Mouse (Mus musculus) forebrain, embryonic 12.5 days (tissue): ENCODE data around the gene Nectin1. TPM values are rescaled to one million over a fixed set of nuclear protein-coding genes. Genes with fewer than 3 reads are reported as not detected.

Source experiments
- ATAC-seq: fragments of 200-750 bp; cut with Nextera tagmentation; 2 replicates; pipeline ENCODE4 v1.8.0; 2017; ENCODE audit warnings: moderate TSS enrichment; ENCODE audit not compliant: low FRiP score
- H3K27ac ChIP-seq: fragments of 300-500 bp; sonication (generic); 2 replicates; pipeline ENCODE4 v1.5.1; 2016; ENCODE audit warnings: mild to moderate bottlenecking
- H3K27me3 ChIP-seq: fragments of 300-500 bp; sonication (generic); 2 replicates; pipeline ENCODE4 v1.6.1; 2016; ENCODE audit warnings: mild to moderate bottlenecking
- H3K36me3 ChIP-seq: fragments of 300-500 bp; sonication (generic); replicated peaks from 2 replicates; pipeline ENCODE4 v1.6.1; 2016; ENCODE audit warnings: mild to moderate bottlenecking
- H3K4me1 ChIP-seq: fragments of 300-500 bp; sonication (generic); 2 replicates; pipeline ENCODE4 v1.6.1; 2016
- H3K4me2 ChIP-seq: fragments of 300-500 bp; sonication (generic); 2 replicates; pipeline ENCODE4 v1.6.1; 2016; ENCODE audit warnings: mild to moderate bottlenecking, moderate library complexity
- H3K4me3 ChIP-seq: fragments of 300-500 bp; sonication (generic); replicated peaks from 2 replicates; pipeline ENCODE4 v1.5.1; 2016; ENCODE audit warnings: mild to moderate bottlenecking
- H3K9ac ChIP-seq: fragments of 300-500 bp; sonication (generic); 2 replicates; pipeline ENCODE4 v1.6.1; 2016; ENCODE audit warnings: mild to moderate bottlenecking
- H3K9me3 ChIP-seq: fragments of 300-500 bp; sonication (generic); 2 replicates; pipeline ENCODE4 v1.6.1; 2016
- WGBS: fragments of 180-500 bp; shearing (Covaris S2); methylation state at CpG from one replicate; pipeline ENCODE4 v1.1.7; 2016; 5-methylcytosine and 5-hydroxymethylcytosine counted together
- polyA plus RNA-seq: library from polyadenylated mRNA; unstranded; fragments of >200 nt; fragmentation: Nextera tagmentation; extraction: Ambion mirVana; gene quantifications from 2 replicates; pipeline ENCODE4 v1.2.1, GENCODE M21; 2016

Gene Nectin1
- 11.4 and 12.1 TPM in 2 replicates for polyA plus RNA-seq

- Histone ChIP-seq H3K36me3 (no peaks in the 10 kb centered on the region), H3K4me3 (peak within 1 kb of the TSS; percentile 90), H3K4me1 (peaks cover 54% of the 10 kb centered on the region), H3K4me2 (peak within 1 kb of the TSS; percentile 88), H3K9ac (peak within 1 kb of the TSS; percentile 98), H3K27me3 (peaks cover 10% of the 10 kb centered on the region), H3K27ac (peak within 1 kb of the TSS; percentile 98), H3K9me3 (no peaks in the 10 kb centered on the region)
- under 1% methylated on average over 44 of the region's 51 CpGs for WGBS
- ATAC-seq, result peak; percentile 90
Observed at GRCm38 (mm10) chr9:43743647-43744137, at the start of gene Nectin1. Gene Nectin1 (plus strand): TSS chr9:43743984.

- Histone ChIP-seq H3K4me3 (no peak overlapping the region), H3K9ac (no peak overlapping the region), H3K4me2 (no peak overlapping the region), H3K36me3 (no peaks in the 10 kb centered on the region), H3K9me3 (no peaks in the 10 kb centered on the region), H3K27ac (no peak overlapping the region), H3K27me3 (no peaks in the 10 kb centered on the region), H3K4me1 (peaks cover 16% of the 10 kb centered on the region)
- no peak for ATAC-seq
- WGBS, result 7% methylated on average over 8 of the region's 8 CpGs
Observed at GRCm38 (mm10) chr9:43698080-43698712, 45.6 kb upstream of the Nectin1 start.

GRCm38 (mm10) chr9:43698841-43699240, 44.9 kb upstream of the Nectin1 start:
- ATAC-seq, result no peak
- Histone ChIP-seq H3K9me3 (no peaks in the 10 kb centered on the region), H3K9ac (no peak overlapping the region), H3K36me3 (no peaks in the 10 kb centered on the region), H3K4me1 (peaks cover 16% of the 10 kb centered on the region), H3K4me3 (no peak overlapping the region), H3K27ac (peak overlapping the region; percentile 65; the same call in 1 of the 2 replicates), H3K4me2 (no peak overlapping the region), H3K27me3 (no peaks in the 10 kb centered on the region)
- 77% methylated on average over 10 of the region's 10 CpGs for WGBS

- no peak overlapping the region for H3K4me3 ChIP-seq
- no peaks in the 10 kb centered on the region for H3K9me3 ChIP-seq
- no peaks in the 10 kb centered on the region for H3K27me3 ChIP-seq
- H3K4me1 ChIP-seq, result peaks cover 16% of the 10 kb centered on the region
- no peak overlapping the region for H3K4me2 ChIP-seq
- peak overlapping the region; percentile 65 for H3K27ac ChIP-seq
- WGBS, result 57% methylated on average over 11 of the region's 11 CpGs
- H3K36me3 ChIP-seq, result no peaks in the 10 kb centered on the region
- ATAC-seq, result peak; percentile 81
- H3K9ac ChIP-seq, result no peak overlapping the region
Observed at GRCm38 (mm10) chr9:43699417-43700225, 44.2 kb upstream of the Nectin1 start.

GRCm38 (mm10) chr9:43700226-43700579, 43.6 kb upstream of the Nectin1 start:
- Histone ChIP-seq H3K4me3 (no peak overlapping the region), H3K27me3 (no peaks in the 10 kb centered on the region), H3K36me3 (no peaks in the 10 kb centered on the region), H3K4me2 (no peak overlapping the region), H3K9me3 (no peaks in the 10 kb centered on the region), H3K27ac (peak overlapping the region; percentile 65; the same call in 1 of the 2 replicates), H3K9ac (no peak overlapping the region), H3K4me1 (peaks cover 16% of the 10 kb centered on the region)
- ATAC-seq, result no peak
- WGBS, result 73% methylated on average over 3 of the region's 3 CpGs

GRCm38 (mm10) chr9:43701748-43702147, 42.0 kb upstream of the Nectin1 start:
- peaks cover 16% of the 10 kb centered on the region for H3K4me1 ChIP-seq
- no peaks in the 10 kb centered on the region for H3K27me3 ChIP-seq
- no peaks in the 10 kb centered on the region for H3K36me3 ChIP-seq
- no peak overlapping the region for H3K9ac ChIP-seq
- H3K4me3 ChIP-seq, result no peak overlapping the region
- no peaks in the 10 kb centered on the region for H3K9me3 ChIP-seq
- H3K27ac ChIP-seq, result no peak overlapping the region
- ATAC-seq, result no peak
- no peak overlapping the region for H3K4me2 ChIP-seq

GRCm38 (mm10) chr9:43707571-43707970, 36.2 kb upstream of the Nectin1 start:
- Histone ChIP-seq H3K27me3 (no peaks in the 10 kb centered on the region), H3K36me3 (no peaks in the 10 kb centered on the region), H3K9ac (no peak overlapping the region), H3K27ac (no peak overlapping the region), H3K9me3 (no peaks in the 10 kb centered on the region), H3K4me3 (no peak overlapping the region), H3K4me2 (no peak overlapping the region), H3K4me1 (no peaks in the 10 kb centered on the region; the same call in 1 of the 2 replicates)
- 68% methylated on average over 4 of the region's 4 CpGs for WGBS
- ATAC-seq, result no peak

GRCm38 (mm10) chr9:43708715-43709114, 35.1 kb upstream of the Nectin1 start:
- Histone ChIP-seq H3K4me2 (no peak overlapping the region), H3K27ac (no peak overlapping the region), H3K27me3 (no peaks in the 10 kb centered on the region), H3K9ac (no peak overlapping the region), H3K36me3 (no peaks in the 10 kb centered on the region), H3K4me3 (no peak overlapping the region), H3K4me1 (no peaks in the 10 kb centered on the region; the same call in 1 of the 2 replicates), H3K9me3 (no peaks in the 10 kb centered on the region)
- ATAC-seq, result no peak
- 91% methylated on average over 2 of the region's 2 CpGs for WGBS

GRCm38 (mm10) chr9:43713432-43713831, 30.4 kb upstream of the Nectin1 start:
- no peaks in the 10 kb centered on the region for H3K27me3 ChIP-seq
- no peak for ATAC-seq
- no peak overlapping the region for H3K9ac ChIP-seq
- H3K4me3 ChIP-seq, result no peak overlapping the region
- no peaks in the 10 kb centered on the region for H3K9me3 ChIP-seq
- no peaks in the 10 kb centered on the region; the same call in 1 of the 2 replicates for H3K4me1 ChIP-seq
- H3K4me2 ChIP-seq, result no peak overlapping the region
- H3K36me3 ChIP-seq, result no peaks in the 10 kb centered on the region
- WGBS, result 75% methylated on average over 3 of the region's 3 CpGs
- no peak overlapping the region for H3K27ac ChIP-seq

GRCm38 (mm10) chr9:43719407-43719839, 24.4 kb upstream of the Nectin1 start:
- 81% methylated on average over 4 of the region's 4 CpGs for WGBS
- Histone ChIP-seq H3K27me3 (no peaks in the 10 kb centered on the region), H3K4me2 (no peak overlapping the region), H3K36me3 (no peaks in the 10 kb centered on the region), H3K4me1 (no peaks in the 10 kb centered on the region; the same call in 1 of the 2 replicates), H3K9me3 (no peaks in the 10 kb centered on the region), H3K9ac (no peak overlapping the region), H3K27ac (no peak overlapping the region), H3K4me3 (no peak overlapping the region)
- no peak for ATAC-seq

GRCm38 (mm10) chr9:43720046-43720445, 23.7 kb upstream of the Nectin1 start:
- H3K4me3 ChIP-seq, result no peak overlapping the region
- H3K4me1 ChIP-seq, result peaks cover 2% of the 10 kb centered on the region; the same call in 1 of the 2 replicates
- H3K27ac ChIP-seq, result no peak overlapping the region
- no peaks in the 10 kb centered on the region for H3K27me3 ChIP-seq
- ATAC-seq, result no peak
- H3K36me3 ChIP-seq, result no peaks in the 10 kb centered on the region
- no peak overlapping the region for H3K4me2 ChIP-seq
- no peaks in the 10 kb centered on the region for H3K9me3 ChIP-seq
- WGBS, result 63% methylated on average over 1 of the region's 1 CpGs
- H3K9ac ChIP-seq, result no peak overlapping the region

GRCm38 (mm10) chr9:43724093-43724492, 19.7 kb upstream of the Nectin1 start:
- no peak overlapping the region for H3K9ac ChIP-seq
- H3K36me3 ChIP-seq, result no peaks in the 10 kb centered on the region
- H3K27ac ChIP-seq, result no peak overlapping the region
- WGBS, result 28% methylated on average over 4 of the region's 4 CpGs
- H3K4me1 ChIP-seq, result peaks cover 6% of the 10 kb centered on the region; the same call in 1 of the 2 replicates
- no peak overlapping the region for H3K4me3 ChIP-seq
- no peaks in the 10 kb centered on the region for H3K27me3 ChIP-seq
- H3K4me2 ChIP-seq, result no peak overlapping the region
- H3K9me3 ChIP-seq, result no peaks in the 10 kb centered on the region
- no peak for ATAC-seq
